Mouse (Mus musculus) stomach, postnatal 0 days (tissue): ENCODE data around the gene Suclg1.

Experiments
- CTCF ChIP-seq: IDR thresholded peaks from 2 replicates; pipeline ENCODE4 v1.5.1; 2016; ENCODE audit warnings: antibody characterized with exemption, low read depth, mild to moderate bottlenecking, moderate library complexity
- EP300 ChIP-seq: optimal IDR thresholded peaks from 2 replicates; pipeline ENCODE3; 2016; ENCODE audit warnings: antibody characterized with exemption

GRCm38 (mm10) chr6:73280546-73281115 lies 32.4 kb downstream of the Suclg1 start:
- TF ChIP-seq EP300 (no peak), CTCF (no peak)
